Mouse (Mus musculus): ENCODE data around the gene Krtap5-4. TPM values are rescaled to one million over a fixed set of nuclear protein-coding genes. Genes with fewer than 3 reads are reported as not detected.
"Not testable (repeated sequence)": the region's sequence is repeated elsewhere in the genome, so short reads cannot be mapped to it uniquely, and the experiment has no call there.

Krtap5-4 gene
- polyA plus RNA-seq (2012; rRNA removed): not detected in 2 replicates

- no peak for DNase-seq (ENCODE audit: low spot score)
Measured at GRCm38 (mm10) chr7:142303249-142303648, at the start of gene Krtap5-4. Gene Krtap5-4 (plus strand): TSS chr7:142303549.

DNA sequence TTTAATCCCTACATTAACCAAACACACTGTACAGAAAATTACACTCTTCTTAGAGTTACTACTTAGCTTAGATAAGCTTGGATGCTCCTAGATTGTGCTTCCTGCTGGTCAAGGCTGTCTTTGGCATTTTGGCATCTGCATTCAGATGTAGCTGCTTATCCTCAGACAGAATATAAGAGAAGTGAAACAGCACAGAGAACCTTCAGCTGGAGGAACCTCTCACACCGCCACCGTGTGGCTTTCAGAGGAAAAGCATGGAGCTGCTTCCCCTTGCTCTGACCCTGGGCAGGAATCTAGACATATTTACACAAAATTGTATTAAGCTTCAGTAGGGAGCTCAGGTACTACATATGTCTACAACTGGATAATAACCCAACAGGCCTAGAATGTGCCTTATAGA lies 47.8 kb upstream of the Krtap5-4 start:
- no peak for DNase-seq (ENCODE audit: low spot score)

DNA sequence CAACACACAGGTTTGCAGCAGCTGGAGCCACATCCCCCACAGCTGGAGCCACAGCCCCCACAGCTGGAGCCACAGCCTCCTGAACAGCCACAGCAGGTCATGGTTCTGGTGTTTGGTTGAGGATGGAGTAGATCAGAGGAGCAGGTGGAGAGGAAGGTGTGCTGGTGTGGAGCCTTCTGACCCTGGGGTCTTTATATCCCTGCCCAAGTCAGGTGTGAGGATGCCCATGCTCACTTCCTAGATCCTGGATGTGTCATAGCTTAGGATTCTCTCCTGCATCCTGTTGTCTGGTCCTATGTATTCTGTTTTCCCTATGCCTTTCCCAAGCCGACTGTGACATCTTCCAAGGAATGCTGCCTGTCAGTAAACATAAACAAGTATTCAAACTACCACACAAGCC lies 45.1 kb upstream of the Krtap5-4 start, which contains the start of gene Gm2431:
Gm2431 (minus strand) TSS at position 101 of the 400 bp plus-strand sequence.
- not testable (repeated sequence) for DNase-seq (ENCODE audit: low spot score)

GRCm38 (mm10) chr7:142274263-142274662 lies 29.1 kb upstream of the Krtap5-4 start, which contains the start of gene Gm4559:
Gene Gm4559 (minus strand): TSS chr7:142274363.
- DNase-seq (ENCODE audit: low spot score): not testable (repeated sequence)

- DNase-seq (ENCODE audit: low spot score): peak; percentile 38
Measured at GRCm38 (mm10) chr7:142278183-142278582, 25.2 kb upstream of the Krtap5-4 start.

GRCm38 (mm10) chr7:142279291-142279690 lies 24.1 kb upstream of the Krtap5-4 start:
- DNase-seq (ENCODE audit: low spot score): not testable (repeated sequence)

GRCm38 (mm10) chr7:142282847-142283246 lies 20.5 kb upstream of the Krtap5-4 start:
- not testable (repeated sequence) for DNase-seq (ENCODE audit: low spot score)

- DNase-seq (ENCODE audit: low spot score): peak; percentile 46
Measured at GRCm38 (mm10) chr7:142284023-142284591, 19.2 kb upstream of the Krtap5-4 start.

DNA sequence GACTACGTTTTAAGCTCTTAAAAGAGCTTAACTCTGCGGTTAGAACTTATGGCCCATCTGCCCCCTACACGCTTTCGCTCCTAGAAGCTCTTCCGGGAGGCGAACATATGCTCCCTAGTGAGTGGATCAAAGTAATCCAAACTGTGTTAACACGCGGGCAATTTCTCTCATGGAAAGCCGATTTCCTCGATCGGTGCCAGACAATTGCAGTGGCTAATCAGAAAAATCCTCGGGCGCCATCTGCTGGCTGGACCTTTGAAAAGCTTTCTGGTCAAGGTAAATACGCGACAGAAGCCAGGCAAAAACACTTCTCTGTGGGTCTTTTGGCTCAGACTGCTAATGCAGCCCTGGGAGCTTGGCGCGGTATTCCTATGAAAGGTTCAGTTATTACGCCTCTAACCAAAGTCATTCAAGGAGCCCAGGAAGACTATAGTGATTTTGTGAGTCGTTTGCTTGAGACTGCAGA lies 18.7 kb upstream of the Krtap5-4 start:
- DNase-seq (ENCODE audit: low spot score): peak; percentile 77

GRCm38 (mm10) chr7:142285130-142285835 lies 18.1 kb upstream of the Krtap5-4 start:
- peak; percentile 21 for DNase-seq (ENCODE audit: low spot score)

DNA sequence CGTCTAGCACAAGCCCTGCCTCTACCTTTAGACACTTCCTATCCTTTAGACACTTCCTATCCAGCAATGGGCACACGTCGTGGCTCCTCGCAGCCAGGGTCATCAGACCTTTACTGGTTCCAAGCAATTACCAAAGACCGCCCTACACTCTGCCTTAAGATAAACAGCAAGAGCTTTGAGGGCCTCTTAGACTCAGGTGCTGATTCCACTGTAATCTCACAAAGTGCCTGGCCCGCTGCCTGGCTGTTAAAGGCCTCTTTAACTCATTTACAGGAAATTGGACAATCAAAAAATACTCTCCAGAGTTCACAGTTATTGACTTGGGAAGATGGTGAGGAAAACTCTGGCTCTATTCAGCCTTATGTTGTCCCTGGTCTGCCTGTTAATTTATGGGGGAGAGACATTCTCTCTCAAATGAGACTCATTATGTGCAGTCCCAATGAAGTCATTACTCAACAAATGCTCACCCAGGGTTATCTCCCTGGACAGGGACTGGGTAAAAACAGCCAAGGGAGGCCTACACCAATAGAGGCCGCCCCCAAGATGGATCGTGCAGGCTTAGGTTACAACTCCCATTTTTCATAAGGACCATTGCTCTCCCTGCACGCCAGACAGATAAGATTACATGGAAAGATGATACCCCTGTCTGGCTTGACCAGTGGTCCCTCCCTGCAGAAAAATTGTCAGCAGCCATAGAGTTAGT lies 17.3 kb upstream of the Krtap5-4 start:
- DNase-seq (ENCODE audit: low spot score): not testable (repeated sequence)

DNA sequence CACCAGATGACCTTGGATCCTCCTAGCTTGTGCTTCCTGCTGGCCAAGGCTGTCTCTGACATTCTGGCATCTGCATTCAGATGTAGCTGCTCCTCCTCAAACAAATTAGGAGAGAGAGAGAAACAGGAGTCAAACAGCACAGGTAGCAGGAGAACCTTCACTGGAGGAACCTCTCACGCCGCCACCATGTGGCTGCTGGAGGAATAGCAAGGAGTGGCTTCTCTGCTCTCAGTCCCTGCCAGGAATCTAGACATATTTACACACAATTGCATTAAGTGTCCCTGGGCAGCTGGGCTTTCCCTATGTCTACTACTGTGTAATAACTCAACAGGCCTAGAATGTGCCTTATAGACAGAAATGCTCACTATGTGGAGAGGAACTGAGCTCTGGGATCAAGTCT lies 9.5 kb upstream of the Krtap5-4 start:
- DNase-seq (ENCODE audit: low spot score): not testable (repeated sequence)

DNA sequence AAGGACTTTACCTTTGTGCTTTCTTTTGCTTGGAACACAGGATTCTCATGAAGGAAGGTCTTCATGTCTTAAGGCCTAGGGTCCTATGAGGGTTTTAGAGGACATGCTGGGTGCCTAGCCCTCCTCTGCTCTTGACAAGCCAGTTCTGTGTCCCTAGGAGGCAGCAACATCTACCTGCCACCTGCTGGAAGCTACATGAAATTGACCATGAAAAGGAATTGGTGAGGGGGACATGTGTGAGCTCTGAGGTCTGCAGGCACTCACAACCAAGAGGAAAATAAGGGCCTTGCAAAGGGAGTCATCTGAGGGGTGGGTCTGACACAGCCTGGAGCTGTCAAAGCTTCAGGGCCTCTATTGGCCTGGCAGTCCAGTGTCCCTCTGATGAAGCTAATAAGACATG lies 7.9 kb upstream of the Krtap5-4 start:
- DNase-seq (ENCODE audit: low spot score): no peak

- DNase-seq (ENCODE audit: low spot score): not testable (repeated sequence)
Measured at GRCm38 (mm10) chr7:142296108-142296507, 7.2 kb upstream of the Krtap5-4 start.

DNA sequence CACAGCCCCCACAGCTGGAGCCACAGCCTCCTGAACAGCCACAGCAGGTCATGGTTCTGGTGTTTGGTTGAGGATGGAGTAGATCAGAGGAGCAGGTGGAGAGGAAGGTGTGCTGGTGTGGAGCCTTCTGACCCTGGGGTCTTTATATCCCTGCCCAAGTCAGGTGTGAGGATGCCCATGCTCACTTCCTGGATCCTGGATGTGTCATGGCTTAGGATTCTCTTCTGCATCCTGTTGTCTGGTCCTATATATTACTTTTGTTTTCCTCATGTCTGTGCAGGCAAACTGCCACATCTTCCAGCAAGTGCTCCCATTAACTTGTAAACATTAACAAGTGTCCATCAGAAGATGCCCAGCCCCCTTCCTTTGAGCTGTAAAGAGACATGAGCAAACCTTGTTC lies 6.3 kb upstream of the Krtap5-4 start, which contains the start of gene Krtap5-1:
Krtap5-1 (minus strand) TSS at position 101 of the 400 bp plus-strand sequence.
- not testable (repeated sequence) for DNase-seq (ENCODE audit: low spot score)

GRCm38 (mm10) chr7:142303929-142304328 lies 580 bp downstream of the Krtap5-4 start:
- DNase-seq (ENCODE audit: low spot score): not testable (repeated sequence)

GRCm38 (mm10) chr7:142314600-142315285 lies 11.4 kb downstream of the Krtap5-4 start:
- DNase-seq (ENCODE audit: low spot score): no peak

GRCm38 (mm10) chr7:142316558-142316957 lies 13.2 kb downstream of the Krtap5-4 start:
- DNase-seq (ENCODE audit: low spot score): no peak

DNA sequence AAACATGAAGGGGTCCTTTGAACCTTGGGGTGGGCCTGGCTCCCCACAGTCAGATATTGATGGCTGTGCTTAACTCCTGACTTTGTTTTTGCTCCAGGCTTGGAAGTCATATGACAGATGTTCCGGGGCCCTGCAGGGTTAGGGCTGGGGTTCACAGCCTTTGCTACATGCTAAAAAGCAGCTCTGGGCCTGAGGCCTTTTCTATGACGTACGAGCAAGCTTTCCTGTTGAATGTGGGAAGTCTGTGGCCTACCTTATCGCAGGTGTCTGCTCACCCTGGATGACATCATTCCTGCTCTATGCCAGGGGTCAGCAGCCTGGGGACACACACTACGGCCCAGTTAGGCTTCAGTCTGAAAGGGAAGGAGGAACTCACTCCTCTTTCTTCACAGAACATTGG lies 13.9 kb downstream of the Krtap5-4 start:
- DNase-seq (ENCODE audit: low spot score): no peak

GRCm38 (mm10) chr7:142319124-142319523 lies 15.8 kb downstream of the Krtap5-4 start:
- DNase-seq (ENCODE audit: low spot score): no peak

DNA sequence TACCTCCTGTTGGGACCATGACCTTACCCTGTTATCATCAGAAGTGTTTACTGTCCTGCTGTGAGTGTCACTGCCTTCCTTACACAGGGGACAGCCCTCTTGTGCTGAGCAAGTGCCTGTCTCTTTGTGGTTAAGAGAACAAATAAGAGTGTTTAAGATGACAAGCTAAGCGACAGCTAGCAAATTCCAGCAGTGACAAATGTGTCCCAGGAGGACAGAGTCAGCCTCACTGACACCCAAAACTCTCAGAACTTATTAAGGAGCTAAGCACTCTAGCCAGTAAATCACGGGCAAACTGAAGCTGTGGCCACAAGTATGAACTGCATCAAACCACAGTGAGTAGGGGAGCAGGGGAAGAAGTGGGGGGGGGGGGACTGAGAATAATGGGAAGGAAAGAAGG lies 17.6 kb downstream of the Krtap5-4 start:
- DNase-seq (ENCODE audit: low spot score): no peak

All from urinary bladder, adult 2 months (tissue).